Mouse (Mus musculus): ENCODE results near the gene Stam.

DNA sequence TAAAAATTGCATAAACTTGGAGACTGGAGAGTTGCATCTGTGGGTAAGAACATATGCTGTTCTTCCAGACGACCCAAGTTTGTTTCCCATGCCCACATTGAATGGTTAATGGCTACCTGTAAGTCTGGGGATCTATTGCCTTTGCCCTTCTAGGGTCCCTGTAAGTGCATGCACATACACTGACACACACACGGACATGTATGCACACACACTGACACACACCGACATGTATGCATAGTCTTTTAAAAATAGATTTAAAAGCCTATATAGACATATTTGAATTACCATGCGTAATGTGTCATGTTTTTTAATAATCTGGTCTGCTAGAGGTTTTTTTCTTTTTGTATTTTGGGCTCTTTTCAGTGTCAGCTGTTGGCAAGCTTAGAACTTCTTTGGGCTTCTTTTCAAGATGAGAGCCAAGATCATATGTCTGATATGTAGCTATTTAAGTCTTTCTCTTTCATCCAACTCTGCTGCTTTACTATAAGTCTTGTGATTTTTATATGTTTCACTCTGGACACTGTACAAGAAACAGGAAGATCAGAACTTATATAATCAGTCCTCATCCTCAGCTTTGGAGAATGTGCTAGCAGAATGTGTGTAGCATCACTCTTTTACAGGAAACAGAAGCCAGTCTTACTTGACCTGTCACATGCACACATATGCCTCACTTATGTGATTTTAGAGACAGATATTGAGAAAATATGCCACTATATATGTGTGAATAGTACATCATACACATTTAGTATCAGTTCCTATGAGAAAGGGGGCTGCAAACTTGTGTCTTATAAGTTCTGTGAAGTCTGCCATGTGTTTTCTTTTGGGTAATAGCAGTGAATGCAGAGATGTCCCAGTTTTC, 58.8 kb downstream of the Stam start:
- TF ChIP-seq POLR2A (IDR thresholded peaks at IDR 0.05; ENCODE audit: borderline replicate concordance, extremely low read depth, insufficient read depth, insufficient read length, poor library complexity, severe bottlenecking) (no peak), CTCF (IDR thresholded peaks at IDR 0.05; ENCODE audit: borderline replicate concordance, extremely low read depth, insufficient read depth, insufficient read length) (no peak)

Data from brain, embryonic 14.5 days (tissue).